Mouse (Mus musculus): ENCODE data around the gene Cmtm8. TPM values are rescaled to one million over a fixed set of nuclear protein-coding genes. Genes with fewer than 3 reads are reported as not detected.

Cmtm8 gene
- total RNA-seq, 2 experiments from 2014 or later: 1.8 to 2.0 TPM

GRCm38 (mm10) chr9:114760353-114760752, 83.6 kb downstream of the Cmtm8 start:
- no peak for DNase-seq (ENCODE audit: extremely low spot score in 1 of 2, low spot score in 1 of 2)

DNA sequence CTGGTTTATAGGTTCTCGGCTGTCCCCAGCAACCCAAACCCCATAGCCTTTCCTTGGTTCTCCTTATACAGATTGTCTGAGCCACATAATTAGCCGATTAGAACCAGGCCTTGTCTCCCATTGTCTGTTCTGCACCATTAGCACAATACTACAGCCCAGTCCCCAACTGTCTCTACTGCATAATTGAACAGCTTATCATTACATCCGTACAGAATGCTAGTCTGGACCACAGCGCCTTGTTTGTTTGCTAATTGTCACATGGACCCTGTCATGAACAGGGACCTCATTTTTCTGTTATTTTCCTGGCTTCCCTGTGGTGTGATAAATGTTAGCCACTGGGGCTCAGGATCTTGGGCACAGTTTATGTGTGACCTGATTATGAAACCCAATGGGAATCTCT, 84.1 kb downstream of the Cmtm8 start:
- DNase-seq (ENCODE audit: extremely low spot score in 1 of 2, low spot score in 1 of 2): no peak

DNA sequence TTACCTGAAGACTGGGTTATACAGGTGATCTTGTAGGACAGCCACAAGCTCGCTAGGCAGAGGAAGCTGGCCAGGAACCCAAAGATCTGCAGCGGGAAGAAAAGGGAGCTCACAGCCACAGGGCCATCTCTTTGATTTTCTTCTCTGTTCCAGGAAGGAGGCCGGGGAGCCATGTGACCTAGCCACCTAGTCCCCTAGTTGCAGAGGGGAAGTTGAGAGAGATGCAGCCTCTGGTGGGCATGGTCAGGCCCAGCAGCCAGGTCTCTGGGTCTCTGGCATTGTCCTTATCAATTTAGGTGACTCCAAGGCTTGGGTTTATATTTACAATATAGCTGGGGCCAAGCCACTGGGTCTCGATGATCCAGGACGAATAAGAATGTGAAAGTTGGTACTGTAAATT, 85.2 kb downstream of the Cmtm8 start:
- no peak for DNase-seq (ENCODE audit: extremely low spot score in 1 of 2, low spot score in 1 of 2)

DNA sequence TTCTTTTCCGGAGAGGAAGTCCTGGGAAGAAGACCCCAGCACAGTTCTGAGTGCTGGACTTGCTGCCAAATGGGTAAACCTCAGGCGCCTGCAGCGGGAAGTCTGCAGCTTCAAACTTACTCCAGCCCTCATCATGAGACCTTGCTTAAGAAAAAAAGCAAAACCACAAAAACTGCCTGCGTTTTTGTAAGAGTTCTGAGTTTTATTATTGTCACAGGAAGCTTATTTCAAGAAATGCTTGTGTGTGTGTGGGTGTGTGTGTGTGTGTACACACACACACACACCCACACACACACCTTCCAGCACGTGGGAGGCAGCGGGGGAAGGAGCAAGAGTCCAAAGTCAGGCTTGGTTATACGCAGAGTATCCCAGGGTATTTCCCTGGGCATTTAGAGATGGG, 85.7 kb downstream of the Cmtm8 start:
- DNase-seq (ENCODE audit: extremely low spot score in 1 of 2, low spot score in 1 of 2): no peak

GRCm38 (mm10) chr9:114752863-114753484, 91.0 kb downstream of the Cmtm8 start:
- peak; percentile 81 to 92 for DNase-seq (ENCODE audit: extremely low spot score in 1 of 2, low spot score in 1 of 2)

DNA sequence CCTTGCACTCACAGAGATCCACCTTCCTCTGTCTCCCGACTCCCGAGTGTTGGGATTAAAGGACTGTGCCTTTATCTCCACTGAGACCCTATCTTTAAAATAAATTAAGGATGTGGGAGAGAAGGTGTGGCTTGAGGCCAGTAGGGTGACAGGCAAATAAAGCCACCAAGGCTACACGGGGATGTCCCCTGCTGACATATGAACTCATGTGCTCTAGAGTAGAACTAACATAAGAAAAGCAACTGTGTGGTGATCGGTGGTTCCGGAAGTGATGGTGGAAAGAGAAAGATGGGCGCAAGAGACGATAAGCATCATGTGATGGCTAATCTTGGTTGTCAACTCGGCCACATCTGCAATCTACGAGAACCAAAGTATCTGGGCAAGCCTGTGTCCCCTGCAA, 91.6 kb downstream of the Cmtm8 start:
- DNase-seq (ENCODE audit: extremely low spot score in 1 of 2, low spot score in 1 of 2): no peak

DNA sequence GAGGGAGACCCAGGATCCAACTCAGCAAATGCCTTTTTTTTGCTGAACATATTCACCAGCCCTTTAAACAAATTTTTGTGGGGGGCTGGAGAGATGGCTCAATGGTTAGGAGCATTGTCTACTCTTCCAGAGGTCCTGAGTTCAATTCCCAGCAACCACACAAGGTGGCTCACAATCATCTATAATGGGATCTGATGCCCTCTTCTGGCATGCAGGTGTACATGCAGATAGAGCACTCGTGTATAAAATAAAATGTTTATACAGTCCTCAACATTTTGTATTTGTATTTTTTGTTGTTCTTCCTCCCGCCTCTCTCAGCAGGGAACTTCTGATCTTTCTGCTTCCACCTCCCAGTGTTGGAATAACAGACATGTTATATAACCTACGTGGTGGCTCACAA, 92.4 kb downstream of the Cmtm8 start:
- DNase-seq (ENCODE audit: extremely low spot score in 1 of 2, low spot score in 1 of 2): no peak

DNA sequence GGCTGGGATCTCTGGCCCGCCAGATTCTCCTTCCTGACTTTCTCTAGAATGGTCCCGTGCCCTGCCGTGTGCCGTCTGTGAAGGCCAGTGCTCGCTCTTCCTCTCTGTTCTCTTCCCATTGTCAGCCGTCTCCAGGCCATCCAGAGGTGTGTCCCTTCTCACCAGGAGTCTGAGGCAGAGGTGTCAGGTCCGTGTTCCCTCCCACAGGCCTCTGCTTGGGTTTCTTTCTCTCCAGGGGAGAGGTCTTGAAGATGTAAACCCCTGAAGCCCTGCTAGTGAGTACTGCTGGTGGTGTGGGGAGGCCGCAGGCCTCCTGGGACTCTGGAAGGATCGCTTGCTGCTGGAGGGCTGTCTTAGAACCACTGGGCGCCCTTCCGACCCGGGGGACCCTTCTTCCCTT, 96.5 kb downstream of the Cmtm8 start:
- DNase-seq (ENCODE audit: extremely low spot score in 1 of 2, low spot score in 1 of 2): no peak

- no peak for DNase-seq (ENCODE audit: extremely low spot score in 1 of 2, low spot score in 1 of 2)
Measured at GRCm38 (mm10) chr9:114747012-114747411, 96.9 kb downstream of the Cmtm8 start.

DNA sequence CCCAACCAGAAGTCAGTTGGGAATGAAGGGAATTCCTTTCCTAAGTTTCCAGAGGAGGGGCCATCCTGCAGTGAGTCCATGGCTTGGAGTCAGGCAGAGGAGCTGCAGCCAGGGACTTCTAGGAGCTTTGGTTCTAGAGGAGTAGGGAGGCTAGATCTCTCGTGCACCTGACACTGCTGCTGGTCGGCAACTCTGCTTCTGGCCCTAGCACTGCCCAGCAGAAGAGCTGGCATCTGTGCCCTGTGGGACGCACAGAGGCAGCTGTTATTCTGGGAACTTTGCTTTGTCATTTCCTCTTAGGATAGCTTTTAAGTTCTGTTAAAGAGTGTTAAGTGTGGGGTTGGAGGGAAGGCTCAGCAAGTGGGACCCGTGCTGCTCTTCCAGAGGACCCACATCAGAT, 98.3 kb downstream of the Cmtm8 start:
- no peak for DNase-seq (ENCODE audit: extremely low spot score in 1 of 2, low spot score in 1 of 2)

DNA sequence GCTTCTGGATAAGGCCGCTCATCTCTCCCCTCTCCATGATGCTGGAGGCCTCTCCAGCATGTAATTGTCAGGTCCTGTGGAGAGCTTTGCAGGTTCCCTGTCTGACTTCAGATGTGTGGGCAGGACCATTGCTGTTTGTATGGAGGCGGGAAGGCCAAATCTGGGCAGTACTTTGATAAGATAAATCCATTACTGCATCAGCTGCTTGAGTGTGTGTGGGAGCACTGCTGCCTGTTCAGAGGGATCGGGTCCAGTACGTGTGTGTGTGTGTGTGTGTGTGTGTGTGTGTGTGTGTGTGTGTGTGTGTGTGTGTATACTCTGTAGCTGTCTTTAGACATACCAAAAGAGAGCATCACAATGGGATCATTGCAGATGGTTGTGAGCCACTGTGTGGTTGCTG, 98.8 kb downstream of the Cmtm8 start:
- DNase-seq (ENCODE audit: extremely low spot score in 1 of 2, low spot score in 1 of 2): no peak

DNA sequence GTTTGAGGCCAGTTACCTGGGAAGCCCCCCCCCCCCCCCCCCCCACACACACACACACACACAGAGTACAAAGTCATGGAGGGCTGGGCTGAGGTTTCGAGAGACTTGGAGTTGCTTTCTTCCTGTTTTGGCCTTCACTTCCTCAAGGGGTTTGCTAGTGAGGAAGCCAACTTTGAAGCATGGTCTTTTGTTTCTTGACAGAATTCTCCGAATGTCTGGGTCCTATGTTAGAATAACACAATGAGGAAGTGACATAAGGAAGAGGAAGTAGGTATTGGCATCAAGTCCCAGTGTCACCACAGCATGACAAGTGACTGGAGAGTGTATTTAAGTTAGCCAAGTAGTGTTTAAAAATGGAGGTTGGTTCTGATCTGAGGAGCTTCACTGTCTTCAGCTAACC, 101.2 kb downstream of the Cmtm8 start:
- no peak for DNase-seq (ENCODE audit: extremely low spot score in 1 of 2, low spot score in 1 of 2)

- DNase-seq (ENCODE audit: extremely low spot score in 1 of 2, low spot score in 1 of 2): no peak
Measured at GRCm38 (mm10) chr9:114740336-114740735, 103.6 kb downstream of the Cmtm8 start.

Other genes with a start within 250 kb of the Cmtm8 start
- gene Cnot10, start 204.0 kb downstream of the Cmtm8 start, total RNA-seq (2021): 10 to 100 TPM; 50.8 to 51.9 TPM
- gene Dync1li1, start 155.4 kb downstream of the Cmtm8 start, total RNA-seq (2021): 100 to 1,000 TPM in 1 of 2 experiments, 10 to 100 TPM in 1; 92.8 to 101 TPM
- gene Cmtm6, start 113.0 kb downstream of the Cmtm8 start, total RNA-seq (2021): 10 to 100 TPM; 21.4 to 21.8 TPM
- gene Cmtm7, start 62.3 kb downstream of the Cmtm8 start, total RNA-seq (2021): 1 to 10 TPM; 4.9 to 5.1 TPM
- gene Gpd1l, start 89.8 kb upstream of the Cmtm8 start, total RNA-seq (2021): 10 to 100 TPM; 78.2 to 84.7 TPM
- 10 to 100 TPM; 20.0 to 20.9 TPM for gene Osbpl10, start 134.4 kb upstream of the Cmtm8 start, total RNA-seq (2021)
- gene Rps27rt, start 138.6 kb upstream of the Cmtm8 start, total RNA-seq (2021): 10 to 100 TPM; 12.8 to 29.9 TPM

Measured in layer of hippocampus, postnatal 25 days (tissue).